Mouse (Mus musculus) left cerebral cortex, postnatal 36 days (tissue): ENCODE results near the gene Mapk8ip3. TPM values are rescaled to one million over a fixed set of nuclear protein-coding genes. Genes with fewer than 3 reads are reported as not detected.
A peak's percentile ranks its signal among the peaks of the same experiment; 100 is the strongest.

Experiments
- DNase-seq, 2 experiments: peaks; one replicate each; pipeline ENCODE4 v3.0.0; 2021 to 2022; ENCODE audit warnings: low spot score in 2 of 2, mixed read lengths in 1 of 2
- intact Hi-C: fragments of 180-260 bp; cut with DNase I; formaldehyde crosslinking; loops from one replicate; pipeline ENCODE4 v1.15.1; 2025
- total RNA-seq, 2 experiments: library from RNA; stranded (reverse); gene quantifications; 2 replicates each; pipeline ENCODE4 v1.2.3; 2021

Gene Mapk8ip3
- total RNA-seq, 2 experiments from 2014 or later = 363 to 396 TPM

DNA sequence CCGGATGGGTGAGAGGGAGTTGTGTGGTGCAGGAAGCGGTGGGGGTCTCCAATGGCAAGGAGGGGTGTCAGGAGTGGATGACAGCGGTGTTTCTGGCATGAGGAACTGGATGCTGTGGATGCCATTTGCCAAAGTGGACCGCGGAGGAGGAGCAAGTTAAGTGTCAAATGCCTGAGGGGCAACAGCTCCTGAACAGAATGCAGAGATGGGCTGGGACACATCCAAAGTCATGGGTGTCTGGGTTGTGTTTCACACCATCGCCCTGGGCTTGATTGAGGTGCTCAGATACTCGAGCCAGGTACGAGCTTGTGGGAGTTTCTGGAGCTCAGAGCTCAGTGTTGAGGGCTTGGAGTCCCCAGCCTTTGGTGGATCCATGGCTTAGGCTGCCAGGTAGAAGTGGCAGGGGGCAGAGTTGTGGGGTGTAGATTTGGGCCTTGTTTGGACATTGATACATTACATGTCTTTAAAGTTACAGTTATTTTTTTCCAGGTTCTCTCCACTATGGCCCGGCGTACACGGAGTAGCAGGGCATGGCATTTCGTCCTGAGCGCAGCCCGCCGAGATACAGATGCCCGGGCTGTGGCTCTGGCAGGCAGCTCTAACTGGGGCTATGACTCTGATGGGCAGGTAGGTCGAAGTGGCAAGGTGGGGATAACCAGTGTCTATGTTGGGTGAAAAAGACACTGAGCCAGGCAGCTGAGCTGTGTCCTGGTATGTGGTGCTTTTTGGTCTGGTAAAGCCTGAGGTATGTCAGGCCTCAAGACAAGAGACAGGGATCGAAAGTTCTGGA lies 49.3 kb downstream of the Mapk8ip3 start:
- intact Hi-C loops = loop anchor here (2.0 kb wide), 1 partner anchor 37 kb away; the partner anchor contains the start of gene Fahd1
- no peak for DNase-seq

DNA sequence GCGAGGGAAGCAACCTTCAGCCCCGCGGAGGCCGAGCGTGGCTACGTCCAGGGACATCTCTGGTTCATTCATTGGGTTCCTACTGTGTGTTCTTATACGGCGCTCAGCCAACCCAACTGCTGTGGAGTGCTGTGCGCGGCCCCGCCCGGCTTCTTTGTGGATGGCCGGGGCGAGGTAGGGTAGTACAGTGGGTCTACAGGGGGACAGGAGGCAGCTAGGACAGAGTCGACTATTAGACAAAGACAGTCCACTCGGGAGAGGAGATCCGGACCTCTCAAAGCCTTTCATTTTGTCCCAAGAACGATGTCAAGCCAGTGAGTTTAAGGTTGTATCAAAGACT lies 49.9 kb downstream of the Mapk8ip3 start:
- no peak for DNase-seq
- intact Hi-C loops = loop anchor here (2.0 kb wide), 1 partner anchor 36 kb away; the partner anchor contains the start of gene Fahd1

DNA sequence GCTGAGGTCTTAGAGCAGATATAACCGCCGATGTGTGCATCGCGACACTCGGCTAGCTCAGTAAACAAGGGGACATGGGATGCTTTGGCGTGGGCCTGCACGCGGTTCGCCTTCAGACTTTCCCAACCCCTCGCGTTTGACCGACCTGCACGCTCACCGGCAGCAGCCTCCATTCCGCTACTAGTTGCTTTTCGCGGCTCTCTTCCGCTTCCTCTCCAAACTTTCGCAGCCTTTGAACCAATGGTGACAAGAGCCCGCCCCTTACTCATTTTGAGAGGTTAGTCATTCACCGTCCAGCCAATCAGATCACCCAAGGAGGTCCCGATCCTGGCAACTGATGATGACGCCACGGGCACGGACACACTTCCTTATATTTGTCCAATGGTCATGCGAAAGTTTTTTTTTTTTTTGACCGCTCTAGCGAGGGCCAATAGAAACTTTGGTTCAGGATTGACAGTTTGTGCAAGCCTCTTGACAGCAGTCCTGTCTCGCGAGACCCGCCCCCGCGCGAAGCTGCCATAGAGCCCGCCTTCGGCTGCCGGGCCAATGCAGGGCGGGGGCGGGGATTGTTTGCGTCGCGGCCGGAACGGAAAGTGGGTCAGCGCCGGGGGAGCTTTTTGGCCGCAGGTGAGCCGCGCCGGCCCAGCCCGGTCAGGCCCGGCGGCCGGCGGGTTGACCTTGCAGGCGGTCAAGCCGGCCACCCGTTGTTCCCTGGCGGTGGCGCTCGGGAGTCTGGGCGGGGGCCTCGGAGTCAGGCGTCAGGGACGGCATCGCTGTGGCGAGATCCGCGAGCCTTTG lies 50.4 kb downstream of the Mapk8ip3 start, which contains the start of the genes Nubp2 and Spsb3:
Nubp2 (minus strand) TSS at position 216 of the 798 bp plus-strand sequence.
Spsb3 (plus strand) TSS at position 510 of the 798 bp plus-strand sequence.
- DNase-seq = peak; percentile 97
- intact Hi-C loops = loop anchor here (2.0 kb wide), 1 partner anchor 36 kb away; the partner anchor contains the start of gene Fahd1

DNA sequence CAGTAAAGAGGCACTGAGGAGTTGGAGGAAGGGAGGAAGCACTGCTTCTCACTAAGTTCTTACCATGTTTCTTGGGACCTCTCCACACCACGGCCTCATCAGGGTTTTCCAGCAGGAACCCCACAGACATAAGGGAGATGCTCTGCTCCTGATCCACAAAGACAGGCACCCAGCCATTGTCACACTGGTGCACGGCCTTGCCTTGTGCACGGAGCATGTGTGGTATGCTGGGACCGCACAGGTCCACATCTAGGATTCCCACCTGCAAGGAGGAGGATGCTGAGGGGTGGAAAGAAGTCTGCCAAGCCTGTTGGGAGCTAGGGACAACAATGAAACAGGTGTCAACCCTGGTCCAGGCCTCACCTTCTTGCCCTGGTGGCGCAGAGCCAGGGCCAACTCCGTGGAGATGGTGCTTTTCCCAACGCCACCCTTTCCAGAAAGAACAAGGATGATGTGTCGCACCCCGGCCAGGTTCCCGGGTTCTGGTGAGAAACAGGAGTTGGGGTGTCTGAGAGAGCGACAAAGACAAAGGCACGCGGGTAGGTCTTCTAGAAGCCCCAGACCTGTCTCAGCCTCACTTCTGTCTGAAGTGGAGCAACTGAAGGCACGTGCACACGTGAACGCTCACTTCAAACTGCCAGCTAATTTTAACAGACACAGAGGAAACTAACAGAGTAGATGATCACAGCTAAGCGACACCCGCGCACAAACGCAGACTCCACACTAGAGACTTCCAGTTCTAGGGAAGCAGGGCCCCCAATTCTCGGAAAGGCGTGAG lies 51.2 kb downstream of the Mapk8ip3 start:
- no peak for DNase-seq
- intact Hi-C loops = loop anchor here (2.0 kb wide), 1 partner anchor 35 kb away; the partner anchor contains the start of gene Fahd1

DNA sequence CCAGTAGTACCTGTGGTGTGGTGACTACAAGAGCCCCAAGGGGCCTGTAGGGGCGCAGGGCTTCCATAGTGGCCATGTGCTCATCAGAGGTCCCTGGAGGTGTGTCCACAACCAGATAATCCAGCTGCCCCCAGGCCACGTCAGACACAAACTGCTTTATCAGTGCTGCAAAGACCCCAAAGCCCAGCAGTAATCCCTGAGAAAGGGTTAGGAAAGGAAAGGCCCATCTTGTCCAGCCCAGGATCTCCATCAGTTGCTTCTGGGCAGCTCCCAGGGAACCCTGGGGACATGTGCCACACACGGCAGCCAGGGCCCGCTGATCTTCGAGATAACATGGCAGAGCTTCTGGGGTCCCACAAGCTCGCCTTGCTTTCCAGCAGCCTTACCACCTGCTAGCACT lies 52.4 kb downstream of the Mapk8ip3 start:
- intact Hi-C loops = loop anchor here (5.0 kb wide), 1 partner anchor 137 kb away; no protein-coding TSS in a partner anchor
- no peak for DNase-seq

DNA sequence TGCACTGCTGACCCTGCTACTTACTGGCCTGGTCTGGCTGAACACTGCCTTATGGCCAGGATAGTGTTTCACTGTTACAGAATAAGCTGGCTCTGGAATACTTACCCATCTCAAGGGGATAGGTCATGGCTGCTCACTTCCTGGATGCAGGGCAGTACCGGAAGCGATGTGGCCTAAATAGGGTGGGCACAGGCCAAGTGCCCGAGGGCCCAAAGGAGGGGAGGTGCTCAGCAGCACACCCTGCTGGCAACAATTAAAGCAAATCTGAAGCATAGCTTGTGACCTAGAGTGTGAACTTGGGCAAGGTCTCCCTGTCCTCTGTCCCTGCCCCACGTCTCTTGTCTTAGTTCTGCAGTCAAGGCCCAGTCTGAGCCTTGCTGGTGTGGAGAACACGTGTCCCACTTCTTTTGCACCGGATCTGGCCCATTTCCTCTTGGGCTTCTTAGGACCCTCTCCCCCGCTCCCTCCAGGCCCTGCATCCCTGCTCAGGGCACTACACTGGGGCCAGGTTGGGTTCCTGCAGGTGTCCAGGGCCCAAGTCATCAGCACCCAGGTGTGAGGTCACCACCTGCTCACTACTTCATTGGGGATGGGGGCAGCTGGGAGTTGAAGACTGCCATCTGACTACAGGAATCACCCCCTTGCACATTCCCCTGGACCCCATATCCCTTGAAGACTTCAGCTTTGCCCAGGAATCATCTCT lies 54.9 kb downstream of the Mapk8ip3 start:
- intact Hi-C loops = loop anchor here (5.0 kb wide), 1 partner anchor 135 kb away; no protein-coding TSS in a partner anchor
- DNase-seq = no peak

DNA sequence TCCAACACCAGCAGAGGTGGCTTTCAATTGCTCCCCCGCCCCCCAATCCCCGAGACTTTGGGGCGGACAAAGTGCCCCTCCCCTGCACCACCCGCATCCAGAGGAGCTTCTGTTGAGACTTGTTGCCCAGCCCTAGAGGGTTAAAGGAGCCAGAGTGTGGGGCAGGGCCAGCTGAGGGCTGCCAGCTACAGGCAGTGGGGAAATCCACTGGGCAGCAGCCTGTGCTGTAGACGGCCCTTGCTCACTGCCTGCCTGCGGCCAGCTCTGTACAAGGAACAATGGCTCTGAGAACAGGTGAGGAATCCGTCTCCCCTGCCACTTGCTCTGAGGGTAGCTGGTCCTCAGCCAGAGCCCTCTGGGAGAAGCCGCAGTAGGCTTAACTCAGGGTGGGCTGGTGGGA lies 58.2 kb downstream of the Mapk8ip3 start:
- intact Hi-C loops = no loop called here
- no peak for DNase-seq

DNA sequence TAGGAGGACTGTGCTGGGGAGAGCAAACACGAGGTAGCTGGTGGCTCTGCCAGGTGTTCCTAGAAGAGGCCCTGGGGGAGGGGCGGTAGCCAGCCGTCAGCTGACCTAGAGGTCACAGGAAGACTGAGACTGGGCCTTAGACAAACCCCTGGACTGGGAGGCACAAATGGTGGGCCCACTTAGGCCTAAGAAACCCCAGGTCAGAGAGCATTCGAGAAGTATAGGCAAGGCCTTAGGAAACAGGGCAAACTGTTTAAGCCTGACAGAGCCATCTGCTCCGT lies 58.7 kb downstream of the Mapk8ip3 start:
- no peak for DNase-seq
- intact Hi-C loops = no loop called here

DNA sequence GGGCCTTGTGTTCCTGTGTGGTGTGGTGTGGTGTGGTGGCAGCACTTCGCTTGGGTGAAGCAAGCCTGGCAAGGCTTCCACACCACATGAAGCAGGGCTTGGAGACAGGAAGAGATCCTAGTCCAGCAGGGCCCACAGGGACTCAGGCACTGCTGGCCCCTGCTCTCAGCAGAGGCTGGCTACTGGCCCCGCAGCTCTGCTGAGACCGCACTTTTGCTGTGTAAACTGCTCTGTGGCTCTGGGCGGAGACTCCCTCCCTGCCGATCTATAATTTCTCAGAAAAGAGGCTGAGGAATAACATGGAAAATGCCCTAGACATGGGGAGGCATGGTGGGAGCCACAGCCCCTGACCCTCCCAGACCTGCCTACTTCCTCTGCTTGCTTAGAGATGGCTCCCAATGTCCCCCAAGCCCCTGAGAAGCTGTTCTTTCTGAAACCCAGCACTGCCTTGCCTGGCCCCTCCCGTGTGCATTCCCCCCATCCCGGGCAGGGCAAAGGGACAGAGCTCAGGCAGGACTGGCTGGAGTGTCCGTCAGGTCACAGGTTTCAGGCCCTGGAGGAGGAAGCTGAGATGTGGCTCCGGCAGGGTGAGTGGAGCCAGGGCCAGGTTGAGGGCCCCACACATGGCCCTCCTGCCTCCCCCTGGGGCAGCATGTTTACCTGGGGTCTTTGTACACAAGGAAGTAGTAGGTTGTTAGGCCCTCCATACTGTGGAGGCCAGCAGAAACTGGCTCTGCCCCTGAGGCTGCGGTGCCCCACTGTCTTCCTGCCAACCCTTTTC lies 59.3 kb downstream of the Mapk8ip3 start:
- DNase-seq = no peak
- intact Hi-C loops = no loop called here

DNA sequence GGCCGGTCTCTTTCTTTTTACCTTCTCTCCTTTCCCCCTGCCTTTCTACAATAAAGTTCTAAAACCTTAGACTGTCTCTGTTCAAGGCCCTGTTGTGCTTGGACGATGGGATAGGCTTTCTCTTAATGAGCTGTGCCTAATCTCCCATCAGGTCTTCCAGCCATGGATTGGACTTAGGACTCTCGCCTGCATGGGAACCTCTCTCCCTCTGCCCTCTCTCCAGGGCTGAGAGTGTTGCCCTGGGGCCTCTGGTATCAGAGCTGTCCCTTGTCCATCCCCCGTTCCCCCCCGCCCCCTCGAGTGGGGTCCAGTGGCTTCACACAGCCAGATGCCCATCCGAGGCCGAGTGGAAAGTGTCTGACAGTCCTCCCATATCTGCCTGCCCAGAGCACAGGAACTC lies 61.8 kb downstream of the Mapk8ip3 start:
- intact Hi-C loops = no loop called here
- no peak for DNase-seq

DNA sequence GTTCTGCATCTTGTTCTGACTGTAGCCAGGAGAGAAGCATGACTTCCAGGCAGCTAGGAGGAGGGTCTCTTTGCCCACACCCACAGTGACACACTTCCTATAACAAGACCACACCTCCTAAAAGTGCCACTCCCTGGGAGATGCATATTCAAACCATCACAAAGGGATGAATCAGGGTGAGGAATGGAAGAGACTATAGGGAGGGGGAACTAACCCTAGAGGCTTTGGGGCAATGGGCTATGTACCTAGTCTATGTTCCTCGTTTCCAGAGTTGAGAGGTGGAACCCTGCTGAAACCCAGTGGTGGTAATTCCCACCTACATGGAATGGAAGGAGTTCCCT lies 62.4 kb downstream of the Mapk8ip3 start:
- DNase-seq = no peak

DNA sequence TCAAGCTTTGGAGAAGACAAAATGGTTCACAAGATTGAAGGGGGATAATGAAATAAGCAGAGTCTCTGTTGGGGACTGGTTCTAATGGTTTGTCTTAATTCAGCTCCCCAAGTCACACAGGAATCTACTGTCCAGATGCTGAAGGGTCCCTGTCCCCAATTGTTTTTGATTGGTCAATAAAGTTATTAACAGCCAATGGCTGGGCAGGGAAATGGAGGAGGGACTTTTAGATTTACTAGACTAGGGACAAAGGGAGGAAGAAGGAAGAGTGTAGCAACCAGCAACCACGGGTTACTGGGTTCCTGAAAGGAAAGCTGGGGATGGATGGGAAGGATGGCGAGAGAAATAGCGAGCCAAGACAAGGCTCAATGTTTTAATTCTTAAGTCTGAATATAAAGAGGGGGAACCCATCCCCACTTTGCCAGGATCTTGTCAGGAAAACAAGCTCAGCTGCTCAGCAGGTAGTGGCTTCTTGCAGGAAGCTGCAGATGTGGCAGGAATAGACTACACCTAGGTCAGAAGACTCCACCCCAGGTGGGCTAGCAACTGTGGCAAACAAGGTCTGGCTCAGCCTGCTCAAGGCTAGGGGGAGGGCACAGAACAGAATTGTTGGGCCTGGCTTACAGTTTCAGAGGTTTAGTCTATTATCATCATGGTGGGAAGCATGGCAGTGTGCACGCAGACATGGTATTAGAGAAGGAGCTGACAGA lies 62.9 kb downstream of the Mapk8ip3 start:
- intact Hi-C loops = no loop called here
- DNase-seq = no peak

More for the DNA sequence above, 62.4 kb downstream of the Mapk8ip3 start:
- intact Hi-C loops = no loop called here

DNA sequence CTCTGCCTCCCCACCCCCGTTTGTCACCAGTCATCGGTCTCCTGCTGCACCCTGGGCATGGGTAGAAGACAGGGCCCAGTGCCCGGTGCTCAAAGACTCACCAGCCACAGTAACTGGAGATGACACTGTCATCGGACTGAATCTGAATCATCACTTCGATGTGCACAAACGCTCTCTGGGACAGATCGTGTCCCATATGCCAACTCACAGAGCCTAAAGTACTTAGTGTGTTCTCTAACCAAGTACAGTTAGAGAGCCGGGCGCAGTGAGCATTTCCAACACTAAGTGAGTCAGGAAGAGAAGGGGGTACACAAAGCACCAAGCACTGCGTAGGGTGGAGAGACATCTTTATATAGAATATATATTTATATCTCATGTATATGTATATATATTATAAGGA lies 68.9 kb downstream of the Mapk8ip3 start:
- peak in 1 of 2 experiments; percentile 46 for DNase-seq
- intact Hi-C loops = no loop called here

DNA sequence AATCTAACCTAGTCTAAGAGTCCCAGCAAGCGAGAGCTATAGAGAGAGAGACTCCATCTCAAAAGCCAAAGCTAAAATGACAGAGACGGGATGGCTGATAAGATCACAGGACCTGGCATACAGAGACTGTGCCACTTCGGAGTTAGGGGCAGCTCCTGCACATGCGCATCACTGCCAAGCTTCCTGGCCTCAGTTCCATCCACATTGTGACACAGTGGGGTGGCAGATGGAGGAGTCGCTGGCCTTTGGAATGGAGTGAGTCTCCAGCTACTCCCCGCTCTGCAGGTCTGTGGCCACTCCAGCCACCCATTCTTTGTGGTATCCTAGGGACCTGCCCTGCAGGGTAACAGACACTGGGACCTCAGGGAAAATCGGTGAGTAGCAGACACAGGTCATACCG lies 71.0 kb downstream of the Mapk8ip3 start, which contains the start of gene Igfals:
Igfals (plus strand) TSS at position 222 of the 400 bp plus-strand sequence.
- no peak for DNase-seq
- intact Hi-C loops = no loop called here

DNA sequence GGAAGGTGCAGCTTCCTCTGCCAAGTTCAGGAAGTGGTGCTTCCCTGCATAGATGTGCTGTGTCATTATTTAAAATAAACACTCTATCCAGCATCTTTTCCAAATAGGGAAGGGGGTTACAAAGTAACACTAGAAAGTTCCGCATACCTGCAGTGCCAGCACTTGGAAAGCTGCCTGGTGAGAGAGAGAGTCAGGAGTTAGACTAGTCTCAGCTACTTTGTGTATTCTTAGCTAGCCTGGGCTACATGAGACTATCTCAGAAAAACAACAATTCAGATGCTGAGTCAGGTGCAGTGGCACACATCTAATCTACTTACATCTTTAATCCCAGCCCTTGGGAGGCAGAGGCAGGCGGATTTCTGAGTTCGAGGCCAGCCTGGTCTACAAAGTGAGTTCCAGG lies 75.0 kb downstream of the Mapk8ip3 start:
- DNase-seq = no peak
- intact Hi-C loops = no loop called here

DNA sequence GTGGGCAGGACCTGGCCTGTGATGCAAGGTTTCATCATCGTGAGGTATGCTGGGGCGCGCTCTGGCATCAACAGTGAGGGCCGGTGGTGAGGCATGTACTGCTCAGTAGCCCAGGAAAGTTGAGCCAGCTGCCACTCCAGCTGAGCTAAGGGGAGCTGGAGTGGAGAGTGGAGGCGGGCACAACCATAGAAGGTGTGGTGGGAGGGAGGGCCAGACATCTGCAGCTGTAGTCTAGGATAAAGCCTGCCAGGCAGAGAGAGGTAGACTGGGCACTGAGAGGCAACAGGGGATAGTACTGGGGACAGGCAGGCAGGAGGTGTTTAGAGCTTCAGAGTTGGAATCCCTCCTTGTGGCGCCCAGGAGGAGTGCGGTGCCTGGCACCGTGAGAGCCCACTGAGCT lies 76.7 kb downstream of the Mapk8ip3 start:
- intact Hi-C loops = no loop called here
- DNase-seq = no peak

DNA sequence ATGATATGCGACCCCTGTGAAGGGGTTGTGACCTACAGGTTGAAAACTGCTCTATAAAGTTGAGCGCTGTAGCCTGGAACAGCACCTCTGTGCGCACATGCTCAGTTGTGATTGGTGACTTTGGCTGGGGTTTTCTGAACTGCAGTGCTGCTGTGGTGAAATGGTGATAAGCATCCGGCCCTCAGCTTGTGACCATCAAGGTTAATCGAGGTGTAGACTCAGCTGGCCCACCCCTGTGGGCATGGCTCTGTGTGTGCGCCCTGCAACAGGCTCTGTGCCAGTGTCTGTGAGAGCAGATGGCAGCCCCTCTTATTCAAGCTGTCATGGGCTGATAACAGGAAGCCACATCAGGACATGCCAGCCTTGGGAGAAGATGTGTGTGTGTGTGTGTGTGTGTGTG lies 77.8 kb downstream of the Mapk8ip3 start:
- DNase-seq = no peak

DNA sequence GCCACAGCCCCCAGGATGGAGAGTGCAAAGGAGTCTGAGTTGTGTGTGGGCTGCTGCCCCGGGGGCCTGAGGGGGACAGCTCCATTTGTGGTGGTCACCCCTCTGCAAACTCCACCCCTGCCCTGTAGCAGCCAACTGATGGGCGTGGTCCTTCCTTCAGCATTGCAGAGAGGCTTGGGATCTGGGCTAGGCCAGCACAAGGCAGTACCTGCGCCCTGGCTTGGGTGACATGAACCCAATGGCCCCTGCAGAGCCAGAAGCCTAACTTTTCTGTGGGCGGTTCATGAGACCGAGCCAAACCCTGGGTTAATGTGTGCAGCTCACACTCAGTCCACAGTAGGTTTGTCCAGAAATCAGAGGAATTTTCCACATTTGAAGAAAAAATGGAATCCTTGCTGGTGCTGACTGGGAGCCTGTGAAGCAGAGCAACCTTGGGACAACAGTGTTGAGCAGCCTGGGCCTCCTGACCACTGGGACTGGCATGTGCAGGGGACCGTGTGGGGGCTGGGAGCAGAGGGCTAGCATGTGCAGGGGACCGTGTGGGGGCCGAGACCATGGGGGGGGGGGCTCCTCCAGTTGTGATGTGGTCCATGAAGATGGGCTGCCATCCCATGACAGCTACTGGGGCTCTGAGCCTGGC lies 78.8 kb downstream of the Mapk8ip3 start:
- no peak for DNase-seq
- intact Hi-C loops = no loop called here

More for the DNA sequence above, 77.8 kb downstream of the Mapk8ip3 start:
- intact Hi-C loops = no loop called here
